Mouse (Mus musculus) fibroblast of lung, adult 2 months (primary cell): ENCODE data around the gene Cbl.
A peak's percentile ranks its signal among the peaks of the same experiment; 100 is the strongest.
"Not testable (repeated sequence)": the region's sequence is repeated elsewhere in the genome, so short reads cannot be mapped to it uniquely, and the experiment has no call there.

ENCODE experiments used
- DNase-seq: peaks from one replicate; pipeline ENCODE4 v3.0.0-alpha.2; 2011; ENCODE audit warnings: low read depth

The Cbl gene

GRCm38 (mm10) chr9:44130034-44130433 is 103.8 kb downstream of the Cbl start:
- DNase-seq = no peak

- no peak for DNase-seq
Measured at GRCm38 (mm10) chr9:44129633-44130032, 104.2 kb downstream of the Cbl start.

GRCm38 (mm10) chr9:44127351-44127801 is 106.5 kb downstream of the Cbl start:
- no peak for DNase-seq

GRCm38 (mm10) chr9:44126746-44127145 is 107.1 kb downstream of the Cbl start:
- no peak for DNase-seq

- DNase-seq = peak; percentile 67
Measured at GRCm38 (mm10) chr9:44125546-44126428, 108.1 kb downstream of the Cbl start.

- no peak for DNase-seq
Measured at GRCm38 (mm10) chr9:44125026-44125425, 108.8 kb downstream of the Cbl start.

- no peak for DNase-seq
Measured at GRCm38 (mm10) chr9:44124317-44124716, 109.5 kb downstream of the Cbl start.

- DNase-seq = no peak
Measured at GRCm38 (mm10) chr9:44119948-44120465, 113.8 kb downstream of the Cbl start.

- no peak for DNase-seq
Measured at GRCm38 (mm10) chr9:44119011-44119410, 114.8 kb downstream of the Cbl start.

GRCm38 (mm10) chr9:44116182-44116581 is 117.7 kb downstream of the Cbl start:
- DNase-seq = no peak

- no peak for DNase-seq
Measured at GRCm38 (mm10) chr9:44115599-44115998, 118.2 kb downstream of the Cbl start.

GRCm38 (mm10) chr9:44114453-44114852 is 119.4 kb downstream of the Cbl start:
- no peak for DNase-seq

GRCm38 (mm10) chr9:44113105-44113789 is 120.6 kb downstream of the Cbl start, which contains the start of the genes Gm49380 and Rnf26:
Gm49380 (minus strand) TSS chr9:44113500.
Rnf26 (minus strand) TSS chr9:44113517.
- DNase-seq = peak; percentile 97

GRCm38 (mm10) chr9:44111909-44112308 is 121.9 kb downstream of the Cbl start:
- DNase-seq = not testable (repeated sequence)

GRCm38 (mm10) chr9:44109360-44110095 is 124.3 kb downstream of the Cbl start:
- no peak for DNase-seq

GRCm38 (mm10) chr9:44108269-44109055 is 125.4 kb downstream of the Cbl start:
- DNase-seq = no peak

GRCm38 (mm10) chr9:44107557-44108179 is 126.2 kb downstream of the Cbl start:
- DNase-seq = no peak

- peak; percentile 99 for DNase-seq
Measured at GRCm38 (mm10) chr9:44107110-44107509, 126.7 kb downstream of the Cbl start, which contains the start of gene C1qtnf5. C1qtnf5 (plus strand) TSS chr9:44107245.

- DNase-seq = no peak
Measured at GRCm38 (mm10) chr9:44106596-44106995, 127.3 kb downstream of the Cbl start.

- DNase-seq = no peak
Measured at GRCm38 (mm10) chr9:44106182-44106581, 127.7 kb downstream of the Cbl start.

- DNase-seq = no peak
Measured at GRCm38 (mm10) chr9:44105781-44106180, 128.1 kb downstream of the Cbl start.
